Mouse (Mus musculus): Measurements from ENCODE around the gene Pramef20.

- TF ChIP-seq POLR2A (IDR thresholded peaks at IDR 0.05; ENCODE audit: borderline replicate concordance, control insufficient read depth, low read depth, low read length): no peak
- no peak for TF ChIP-seq CTCF (IDR thresholded peaks at IDR 0.05; ENCODE audit: control insufficient read depth, insufficient read depth, low read length)
Measured at GRCm38 (mm10) chr4:144402712-144403111, 25.0 kb upstream of the Pramef20 start.

Measured in bone marrow, adult 2 months (tissue).